Mouse (Mus musculus) kidney, adult 2 months (tissue): ENCODE data around the gene Abr. TPM values are rescaled to one million over a fixed set of nuclear protein-coding genes. Genes with fewer than 3 reads are reported as not detected.

ENCODE experiments used
- DNase-seq: peaks from one replicate; pipeline ENCODE4 v3.0.0; 2021
- H3K27ac ChIP-seq: fragments of 200-500 bp; 2 replicates; pipeline ENCODE4 v1.5.1; 2012; ENCODE audit warnings: low read depth, low read length, control low read depth, inconsistent platforms; ENCODE audit not compliant: insufficient read depth
- H3K27me3 ChIP-seq: fragments of 200-500 bp; replicated peaks from 2 replicates; pipeline ENCODE4 v1.6.1; 2012; ENCODE audit warnings: mild to moderate bottlenecking, moderate library complexity, low read length, inconsistent platforms; ENCODE audit not compliant: control insufficient read depth, insufficient read depth
- H3K36me3 ChIP-seq: fragments of 200-500 bp; 2 replicates; pipeline ENCODE4 v1.6.1; 2012; ENCODE audit warnings: mild to moderate bottlenecking, moderate library complexity, low read length, inconsistent platforms; ENCODE audit not compliant: control insufficient read depth, insufficient read depth
- H3K4me1 ChIP-seq: fragments of 200-500 bp; 2 replicates; pipeline ENCODE4 v1.6.1; 2011; ENCODE audit warnings: low read length; ENCODE audit not compliant: control insufficient read depth, insufficient read depth
- H3K4me3 ChIP-seq: fragments of 200-500 bp; 2 replicates; pipeline ENCODE4 v1.5.1; 2011; ENCODE audit warnings: mild to moderate bottlenecking, low read depth, low read length, control low read depth; ENCODE audit not compliant: insufficient read depth
- CTCF ChIP-seq: fragments of 200-500 bp; conservative IDR thresholded peaks from 2 replicates; pipeline ENCODE4 v1.5.1; 2011; ENCODE audit warnings: low read depth, mild to moderate bottlenecking, control low read depth, low read length, moderate library complexity, mixed read lengths; ENCODE audit not compliant: insufficient read depth, insufficient read length
- POLR2A ChIP-seq: fragments of 200-500 bp; IDR thresholded peaks from one replicate; pipeline ENCODE4 v1.6.1; 2011; ENCODE audit warnings: low read depth, low read length, control low read depth
- WGBS: fragments of 180-500 bp; shearing (Covaris S2); methylation state at CpG from one replicate; pipeline ENCODE4 v1.1.7; 2018; 5-methylcytosine and 5-hydroxymethylcytosine counted together
- polyA plus RNA-seq: library from polyadenylated mRNA; depleted of rRNA; stranded (reverse); fragments of >200 nt; gene quantifications from 2 replicates; pipeline ENCODE4 v1.2.3, GENCODE M21; 2012; rRNA removed

Gene Abr
- polyA plus RNA-seq, 1 experiment = 33.2 TPM

GRCm38 (mm10) chr11:76379921-76380544 lies 242.1 kb downstream of the Abr start:
- Histone ChIP-seq H3K27me3 (no peaks in the 10 kb centered on the region), H3K36me3 (no peaks in the 10 kb centered on the region), H3K4me3 (no peak overlapping the region), H3K4me1 (0 out of 2 replicates have a peak, but pooled peaks cover 3% of the 10 kb centered on the region), H3K27ac (peak overlapping the region; percentile 66; the same call in 1 of the 2 replicates)
- no peak for TF ChIP-seq POLR2A
- TF ChIP-seq CTCF = no peak
- 39% methylated on average over 11 of the region's 11 CpGs for WGBS
- peak; percentile 90 for DNase-seq

DNA sequence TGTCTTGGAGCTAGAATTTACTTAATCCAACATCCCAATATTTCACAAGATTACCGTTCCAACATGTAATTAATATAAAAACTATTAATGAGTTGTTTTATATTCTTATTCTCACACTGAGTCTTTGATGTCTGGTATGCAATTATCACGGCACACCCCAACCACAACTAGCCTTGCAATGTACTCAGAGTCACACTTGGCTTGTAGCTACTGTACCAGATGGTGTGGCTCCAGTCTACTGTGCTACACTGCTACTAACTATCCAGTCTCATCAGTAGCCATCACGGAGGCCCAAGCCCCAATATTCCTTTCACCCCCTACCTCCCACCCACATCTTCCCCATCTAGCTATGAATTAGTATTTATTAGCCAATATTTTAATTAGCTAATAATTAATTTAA lies 245.7 kb downstream of the Abr start:
- TF ChIP-seq CTCF (no peak), POLR2A (no peak)
- Histone ChIP-seq H3K4me3 (no peak overlapping the region), H3K4me1 (peaks cover 7% of the 10 kb centered on the region; the same call in 1 of the 2 replicates)

DNA sequence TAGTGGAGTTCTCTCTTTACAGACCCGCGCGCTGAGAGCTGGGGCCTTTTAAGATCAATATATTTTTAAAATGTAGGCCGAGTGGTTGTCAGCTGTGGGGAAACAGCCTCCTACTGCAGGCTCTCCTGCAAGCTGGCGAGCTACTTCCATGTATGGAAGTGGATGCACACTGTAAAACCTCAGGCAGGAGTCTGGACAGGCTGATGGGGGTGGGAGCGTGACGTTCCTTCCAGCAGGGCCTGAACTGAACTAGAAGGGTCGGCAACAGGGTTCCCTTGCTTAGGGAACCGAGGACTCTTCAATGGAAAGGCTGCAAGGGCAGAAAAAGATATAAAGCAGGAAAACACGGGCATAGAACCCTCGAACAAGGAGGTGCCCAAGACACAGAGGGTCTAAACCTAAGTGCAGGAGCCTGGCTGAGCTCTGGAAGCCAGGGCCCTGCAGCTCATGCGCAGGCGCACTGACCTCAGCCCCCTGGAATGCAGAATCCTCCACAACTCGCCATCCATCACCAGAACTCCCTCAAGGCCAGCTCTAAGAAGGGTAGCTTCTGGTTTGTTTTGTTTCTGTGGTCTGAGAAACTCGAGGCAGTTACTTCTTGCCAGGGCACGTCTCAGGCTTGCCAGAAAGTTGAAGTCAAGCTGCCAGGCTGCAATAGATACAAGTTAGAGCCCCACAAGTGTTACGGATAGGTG lies 247.5 kb downstream of the Abr start:
- peaks cover 7% of the 10 kb centered on the region; the same call in 1 of the 2 replicates for H3K4me1 ChIP-seq
- TF ChIP-seq POLR2A = no peak
- no peak for TF ChIP-seq CTCF
- WGBS = 46% methylated on average over 17 of the region's 17 CpGs
- DNase-seq = peak; percentile 79
- H3K4me3 ChIP-seq = no peak overlapping the region
- no peaks in the 10 kb centered on the region for H3K36me3 ChIP-seq
- H3K27ac ChIP-seq = peak overlapping the region; percentile 65
- H3K27me3 ChIP-seq = no peaks in the 10 kb centered on the region

More for the DNA sequence above, 245.7 kb downstream of the Abr start:
- DNase-seq = no peak
- WGBS = 94% methylated on average over 3 of the region's 3 CpGs
- Histone ChIP-seq H3K27me3 (no peaks in the 10 kb centered on the region), H3K27ac (no peak overlapping the region), H3K36me3 (no peaks in the 10 kb centered on the region)

DNA sequence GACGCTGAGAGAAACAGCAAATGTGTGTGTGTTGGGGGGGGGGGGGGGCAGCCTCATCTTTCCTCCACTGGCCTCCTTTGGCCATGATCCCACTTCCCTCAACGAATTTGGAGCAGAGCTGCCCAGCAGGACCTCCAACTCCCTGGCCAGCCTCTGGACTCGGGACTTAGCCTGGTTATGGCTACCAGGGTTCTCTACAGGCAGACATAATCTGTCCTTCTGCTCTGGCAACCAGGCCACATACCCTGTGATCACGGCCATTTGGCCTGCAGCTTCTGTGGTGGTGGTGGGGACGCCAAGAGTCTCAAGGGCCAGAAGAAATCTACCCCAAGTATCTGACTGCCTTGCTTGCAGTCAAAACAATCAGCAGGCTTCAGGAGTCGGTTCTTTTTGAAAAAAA lies 249.6 kb downstream of the Abr start:
- no peaks in the 10 kb centered on the region for H3K27me3 ChIP-seq
- H3K27ac ChIP-seq = no peak overlapping the region
- WGBS = 65% methylated on average over 6 of the region's 6 CpGs
- TF ChIP-seq CTCF (no peak), POLR2A (no peak)
- no peaks in the 10 kb centered on the region for H3K36me3 ChIP-seq
- no peak for DNase-seq
- H3K4me3 ChIP-seq = no peak overlapping the region
- peaks cover 4% of the 10 kb centered on the region; the same call in 1 of the 2 replicates for H3K4me1 ChIP-seq

DNA sequence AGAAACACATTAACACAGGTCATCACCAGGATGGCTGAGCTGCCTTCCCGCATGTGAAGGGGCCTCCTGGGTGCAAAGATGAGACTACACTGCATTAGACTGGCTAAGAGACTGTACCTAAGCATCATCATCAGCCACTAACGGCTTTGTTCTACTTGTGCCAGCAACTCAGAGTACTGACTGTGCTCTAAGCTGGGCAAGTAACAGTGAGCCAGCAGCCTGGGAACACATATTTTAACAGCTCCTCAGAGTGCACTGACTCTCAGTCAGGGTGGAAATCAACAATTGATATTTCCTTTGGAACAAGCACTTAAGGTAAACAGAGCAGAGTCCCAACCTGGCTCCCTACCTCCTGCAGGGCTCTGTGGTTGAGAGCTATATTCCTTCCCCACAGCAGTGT lies 250.0 kb downstream of the Abr start:
- DNase-seq = peak; percentile 21
- no peaks in the 10 kb centered on the region for H3K27me3 ChIP-seq
- H3K4me3 ChIP-seq = no peak overlapping the region
- H3K27ac ChIP-seq = no peak overlapping the region
- 50% methylated on average over 2 of the region's 2 CpGs for WGBS
- TF ChIP-seq POLR2A (no peak), CTCF (no peak)
- peaks cover 4% of the 10 kb centered on the region; the same call in 1 of the 2 replicates for H3K4me1 ChIP-seq
- no peaks in the 10 kb centered on the region for H3K36me3 ChIP-seq

- H3K27me3 ChIP-seq = no peaks in the 10 kb centered on the region
- H3K4me1 ChIP-seq = peaks cover 4% of the 10 kb centered on the region; the same call in 1 of the 2 replicates
- no peaks in the 10 kb centered on the region for H3K36me3 ChIP-seq
- DNase-seq = no peak
- H3K4me3 ChIP-seq = no peak overlapping the region
- H3K27ac ChIP-seq = no peak overlapping the region
- TF ChIP-seq POLR2A (no peak), CTCF (no peak)
Measured at GRCm38 (mm10) chr11:76370491-76370890, 251.6 kb downstream of the Abr start.

Other genes starting within 250 kb of the Abr start
- 10.0 and 10.6 TPM in 2 replicates for gene Nxn, start 223.2 kb downstream of the Abr start, polyA plus RNA-seq
- 16.1 and 17.4 TPM in 2 replicates for gene Timm22, start 215.4 kb downstream of the Abr start, polyA plus RNA-seq
- not detected in 2 replicates for gene Bhlha9, start 50.2 kb upstream of the Abr start, polyA plus RNA-seq
- gene Trarg1, start 57.5 kb upstream of the Abr start, polyA plus RNA-seq = 2.8 and 2.9 TPM in 2 replicates
- gene Gosr1, start 141.3 kb upstream of the Abr start, polyA plus RNA-seq = 22.8 and 24.3 TPM in 2 replicates
- gene Cpd, start 224.7 kb upstream of the Abr start, polyA plus RNA-seq = 28.6 and 30.5 TPM in 2 replicates